Mouse (Mus musculus): ENCODE data around the gene 2810004N23Rik.

The 2810004N23Rik gene

GRCm38 (mm10) chr8:124820125-124820524 is 42.8 kb downstream of the 2810004N23Rik start:
- DNase-seq (ENCODE audit: low spot score) = no peak

- DNase-seq (ENCODE audit: low spot score) = no peak
These were observed 43.3 kb downstream of the 2810004N23Rik start for GRCm38 (mm10) chr8:124819612-124820115.

- no peak for DNase-seq (ENCODE audit: low spot score)
These were observed 45.6 kb downstream of the 2810004N23Rik start for GRCm38 (mm10) chr8:124817361-124817760.

GRCm38 (mm10) chr8:124816866-124817265 is 46.1 kb downstream of the 2810004N23Rik start:
- no peak for DNase-seq (ENCODE audit: low spot score)

DNA sequence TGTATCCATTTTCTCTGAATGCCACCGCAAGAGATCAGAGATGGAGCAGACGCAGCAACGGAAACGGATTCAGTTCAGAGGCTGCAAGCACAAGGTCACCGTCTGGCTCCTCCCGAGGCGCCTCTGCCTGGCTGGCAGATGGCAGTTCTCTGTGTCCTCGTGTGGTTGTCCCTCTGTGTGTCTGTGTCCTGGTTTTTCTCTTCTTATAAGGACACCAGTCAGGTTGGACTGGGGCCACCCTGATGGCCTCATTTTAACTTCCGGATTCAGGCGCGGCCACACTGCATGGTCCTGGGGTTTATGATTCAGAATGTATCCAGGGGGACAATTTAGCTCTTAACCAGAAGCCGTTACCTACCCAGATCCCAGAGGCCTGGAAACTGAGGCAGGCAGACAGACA is 47.0 kb downstream of the 2810004N23Rik start:
- DNase-seq (ENCODE audit: low spot score) = no peak

DNA sequence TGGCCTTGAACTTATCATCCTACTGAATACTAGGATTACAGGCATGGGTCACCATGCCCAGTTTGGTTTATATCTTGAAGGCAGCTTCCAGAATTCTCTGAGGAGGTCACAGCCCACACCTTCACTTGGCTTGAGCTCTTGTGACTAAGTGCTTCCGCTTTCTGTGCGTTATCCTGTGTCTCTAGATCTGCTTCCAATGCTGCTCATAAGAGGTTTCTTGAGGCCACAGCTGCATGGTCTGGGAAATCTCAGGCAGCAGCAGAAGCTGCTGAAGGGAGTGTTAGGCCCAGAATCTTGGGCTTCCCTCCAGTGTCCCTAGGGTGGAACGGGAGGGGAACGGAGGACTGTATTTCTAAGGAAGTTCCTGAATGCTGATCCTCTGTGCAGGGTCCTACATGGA is 49.6 kb downstream of the 2810004N23Rik start:
- DNase-seq (ENCODE audit: low spot score) = no peak

DNA sequence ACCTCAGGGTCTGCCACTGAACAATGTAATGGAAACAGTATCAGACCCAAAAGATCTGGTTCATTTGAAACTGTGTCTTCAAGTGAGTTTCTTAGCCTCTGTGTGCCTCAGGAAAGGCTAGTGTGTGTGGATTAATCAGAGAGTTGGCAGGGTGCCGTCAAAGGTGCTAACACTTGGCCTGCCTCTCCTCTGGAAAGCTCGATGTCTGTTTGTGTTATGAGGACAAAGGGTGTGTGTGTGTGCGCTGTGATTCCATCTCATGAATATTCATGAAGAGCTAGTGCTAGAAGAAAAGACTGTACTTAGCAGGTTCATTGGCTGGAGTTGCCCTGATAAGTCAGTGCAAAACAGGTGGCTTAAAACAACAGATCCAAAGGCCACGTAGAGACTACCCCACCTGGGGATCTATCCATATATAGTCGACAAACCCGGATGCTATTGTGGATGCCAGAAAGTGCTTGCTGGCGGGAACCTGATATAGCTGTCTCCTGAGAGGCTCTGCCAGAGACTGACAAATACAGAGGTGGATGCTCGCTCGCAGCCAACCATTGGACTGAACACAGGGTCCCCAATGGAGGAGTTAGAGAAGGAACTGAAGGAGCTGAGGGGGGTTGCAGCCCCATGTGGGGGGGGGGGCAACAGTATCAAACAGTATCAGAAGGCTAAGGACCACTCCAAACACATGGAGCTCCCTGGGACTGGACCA is 52.1 kb downstream of the 2810004N23Rik start:
- no peak for DNase-seq (ENCODE audit: low spot score)

DNA sequence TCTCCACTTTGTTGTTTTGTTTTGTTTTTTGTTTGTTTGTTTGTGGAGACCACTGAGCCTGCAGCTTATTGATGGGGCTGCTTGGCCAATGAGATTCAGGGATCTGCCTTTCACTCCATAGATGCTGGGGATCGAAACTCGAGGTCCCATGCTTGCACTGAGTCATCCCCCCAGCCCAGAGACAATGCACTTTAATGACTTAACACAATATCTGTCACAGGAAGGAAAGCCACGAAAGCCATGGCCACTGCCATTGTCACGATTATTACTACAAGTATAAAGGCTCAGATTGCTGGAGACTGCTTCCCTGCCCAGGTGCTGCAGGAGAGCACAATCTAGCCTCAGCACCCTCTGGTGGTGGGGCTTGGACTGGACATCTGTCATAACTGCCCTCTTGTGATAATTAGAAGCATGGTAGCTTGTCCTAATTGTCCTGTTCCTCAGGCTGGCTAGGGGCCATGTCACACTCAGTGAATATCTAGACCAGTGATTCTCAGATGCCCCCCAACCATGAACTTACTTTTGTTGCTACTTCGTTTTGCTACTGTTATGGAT is 52.8 kb downstream of the 2810004N23Rik start:
- DNase-seq (ENCODE audit: low spot score) = no peak

- no peak for DNase-seq (ENCODE audit: low spot score)
These were observed 53.5 kb downstream of the 2810004N23Rik start for GRCm38 (mm10) chr8:124809419-124809818.

GRCm38 (mm10) chr8:124805990-124806389 is 56.9 kb downstream of the 2810004N23Rik start:
- DNase-seq (ENCODE audit: low spot score) = no peak

DNA sequence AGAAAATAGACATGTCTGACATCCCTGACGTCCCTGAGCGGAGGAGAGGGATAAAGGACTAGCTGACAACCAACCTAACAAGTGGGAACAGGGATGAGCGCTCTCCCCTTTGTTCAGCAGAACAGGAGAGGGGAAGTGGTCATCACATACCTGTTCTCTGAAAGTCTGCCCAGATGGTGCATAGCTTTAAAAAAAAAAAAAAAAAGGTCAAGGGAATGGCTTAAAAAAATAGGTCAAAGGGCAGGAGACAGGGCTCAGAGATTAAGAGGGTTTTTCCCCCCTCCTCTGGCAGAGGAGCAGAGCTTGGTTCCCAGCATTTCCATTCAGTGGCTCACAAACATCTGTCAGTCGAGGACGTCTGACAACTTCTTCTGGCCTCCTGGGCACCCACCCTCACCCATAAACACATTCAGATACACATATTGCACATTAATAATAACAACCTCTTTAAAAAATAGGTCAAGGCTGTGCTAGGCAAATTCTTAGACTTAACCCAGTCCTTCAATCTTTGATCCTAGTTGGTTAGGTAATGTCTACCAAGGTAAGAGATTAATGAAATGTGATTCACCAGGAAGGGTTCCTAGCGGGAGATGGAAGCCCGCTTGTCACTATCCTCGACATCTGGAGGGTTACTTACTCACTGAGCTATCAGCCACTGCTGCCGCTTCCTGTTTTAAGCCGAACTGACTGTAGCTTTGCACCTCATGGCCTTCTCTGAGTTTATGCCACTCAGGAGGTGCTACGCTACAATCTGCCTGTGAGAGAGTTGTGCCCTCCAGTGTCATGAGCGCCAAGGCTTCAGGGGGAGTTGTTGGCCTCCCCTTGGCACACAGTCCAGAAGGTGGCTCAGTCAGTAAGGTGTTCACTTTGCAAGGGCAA is 58.9 kb downstream of the 2810004N23Rik start:
- DNase-seq (ENCODE audit: low spot score) = no peak

DNA sequence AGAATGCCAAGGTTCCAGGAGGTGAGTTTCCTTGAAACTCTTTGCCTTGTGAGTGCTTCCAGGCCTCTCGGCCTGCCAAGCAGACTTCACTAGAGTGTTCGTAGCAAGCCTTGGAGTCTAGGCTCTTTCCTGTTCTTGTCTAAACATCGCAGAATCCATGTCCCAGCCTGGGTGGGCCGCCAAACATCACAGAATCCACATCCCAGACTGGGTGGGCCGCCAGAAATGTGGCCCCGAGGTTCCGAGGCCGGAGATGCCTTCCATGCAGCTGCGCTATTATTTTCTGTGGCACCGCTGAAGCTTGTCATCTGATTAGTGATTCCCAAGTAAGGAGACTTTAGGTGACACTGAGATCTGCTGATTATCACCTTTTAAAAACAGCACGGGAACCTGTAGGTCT is 62.4 kb downstream of the 2810004N23Rik start:
- no peak for DNase-seq (ENCODE audit: low spot score)

- no peak for DNase-seq (ENCODE audit: low spot score)
These were observed 67.0 kb downstream of the 2810004N23Rik start for GRCm38 (mm10) chr8:124795781-124796488.

DNA sequence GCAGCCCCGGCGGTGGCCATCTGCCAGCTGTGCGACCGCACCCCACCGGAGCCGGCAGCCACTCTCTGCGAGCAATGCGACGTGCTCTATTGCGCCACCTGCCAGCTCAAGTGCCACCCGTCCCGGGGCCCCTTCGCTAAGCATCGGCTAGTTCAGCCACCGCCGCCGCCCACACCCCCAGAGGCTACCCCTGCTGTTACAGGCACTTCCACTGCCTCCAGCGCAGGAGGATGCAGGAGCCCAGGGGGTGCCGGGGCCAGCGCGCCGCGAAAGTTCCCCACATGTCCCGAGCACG is 68.5 kb downstream of the 2810004N23Rik start:
- DNase-seq (ENCODE audit: low spot score) = peak; percentile 65

- no peak for DNase-seq (ENCODE audit: low spot score)
These were observed 69.0 kb downstream of the 2810004N23Rik start for GRCm38 (mm10) chr8:124793661-124794485.

GRCm38 (mm10) chr8:124793172-124793651 is 69.7 kb downstream of the 2810004N23Rik start:
- DNase-seq (ENCODE audit: low spot score) = peak; percentile 73

DNA sequence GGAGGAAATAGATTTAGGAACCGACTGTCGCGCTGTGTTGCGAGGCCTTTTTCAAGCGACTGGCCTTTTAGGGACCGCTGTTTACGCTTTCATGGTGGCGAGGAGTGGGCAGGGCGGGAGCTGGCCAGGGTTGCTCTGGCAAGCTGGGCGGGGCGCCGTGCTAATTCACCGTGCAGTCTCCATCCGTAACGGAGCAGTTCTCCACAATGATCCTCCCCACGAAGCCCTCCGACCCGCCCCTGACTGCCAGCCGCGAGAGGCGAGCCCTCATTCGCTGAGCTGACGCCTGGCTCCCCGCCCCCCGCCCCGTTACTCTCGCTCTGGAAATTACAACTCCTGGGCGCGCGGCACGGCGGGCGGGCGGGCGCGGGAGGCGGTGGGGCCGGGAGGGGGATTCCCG is 70.2 kb downstream of the 2810004N23Rik start, which contains the start of gene Trim67:
Gene Trim67 (plus strand): TSS at position 385 of the 400 bp plus-strand sequence.
- no peak for DNase-seq (ENCODE audit: low spot score)

GRCm38 (mm10) chr8:124792186-124792585 is 70.7 kb downstream of the 2810004N23Rik start:
- no peak for DNase-seq (ENCODE audit: low spot score)

GRCm38 (mm10) chr8:124791751-124792150 is 71.2 kb downstream of the 2810004N23Rik start:
- DNase-seq (ENCODE audit: low spot score) = no peak

DNA sequence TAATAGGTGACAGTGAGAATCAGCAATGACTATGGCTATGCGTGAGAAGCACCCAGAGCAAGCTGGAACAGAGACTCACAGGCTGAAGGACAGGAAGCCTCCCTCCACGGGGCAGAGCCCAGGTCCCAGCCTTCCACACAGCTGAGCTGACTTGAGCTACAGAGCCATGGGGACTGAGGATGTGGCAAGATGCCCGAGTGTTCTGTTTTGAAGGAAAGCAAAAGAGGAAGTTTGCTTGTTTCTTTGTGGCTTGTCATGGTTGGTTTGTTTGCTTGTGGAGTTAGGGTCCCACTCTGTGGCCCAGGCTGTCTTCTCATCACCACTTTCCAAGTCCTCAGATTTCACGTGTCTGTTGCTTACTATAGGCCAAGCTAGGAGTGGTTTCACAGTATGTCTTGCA is 72.2 kb downstream of the 2810004N23Rik start:
- no peak for DNase-seq (ENCODE audit: low spot score)

All from layer of hippocampus, adult 11-12 months (tissue).